Mouse (Mus musculus) cerebellum, adult 11-12 months (tissue): ENCODE measurements around the gene Gng12.

ENCODE experiments used
- DNase-seq: peaks from one replicate; pipeline ENCODE4 v3.0.0; 2022

Gng12 gene

DNA sequence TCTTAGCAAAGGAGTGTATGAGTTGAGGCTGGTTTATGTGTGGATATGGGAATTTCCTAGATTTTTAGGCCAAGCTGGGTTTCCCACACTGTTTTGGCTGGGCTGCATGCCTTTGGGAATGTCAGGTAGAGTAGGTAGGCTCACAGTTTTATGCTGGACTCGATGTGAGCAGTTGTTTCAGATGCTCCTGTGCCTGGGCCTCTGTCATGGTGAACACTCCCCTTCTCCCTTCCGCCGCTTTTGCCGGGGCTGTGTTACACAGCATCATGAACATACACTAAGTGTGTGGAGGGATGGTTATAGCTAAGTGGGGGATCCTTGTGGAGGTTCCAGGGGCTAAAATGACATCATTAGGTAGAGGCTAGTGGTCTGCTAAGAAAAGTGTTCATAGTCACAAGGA is 24.6 kb downstream of the Gng12 start:
- no peak for DNase-seq

- DNase-seq, result no peak
Measured at GRCm38 (mm10) chr6:66921755-66922154, 25.6 kb downstream of the Gng12 start.

DNA sequence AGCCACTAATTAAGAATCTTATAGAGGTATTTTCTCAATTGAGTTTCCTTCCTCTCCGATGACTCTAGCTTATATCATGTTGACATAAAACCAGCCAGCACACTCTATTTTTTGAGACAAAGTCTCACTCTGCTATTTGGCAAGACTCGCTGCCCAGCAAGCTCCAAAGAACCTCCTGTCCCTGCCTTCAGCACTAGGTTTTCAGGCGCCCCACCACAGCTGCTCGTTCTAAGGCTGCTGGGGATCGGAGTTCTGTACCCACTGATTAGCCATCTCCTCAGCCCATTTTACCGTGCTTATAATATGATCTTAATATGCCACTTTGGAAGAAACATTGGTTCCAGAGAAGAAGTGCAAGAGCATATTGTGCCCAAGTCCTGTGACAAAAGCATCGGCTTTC is 26.3 kb downstream of the Gng12 start:
- no peak for DNase-seq

DNA sequence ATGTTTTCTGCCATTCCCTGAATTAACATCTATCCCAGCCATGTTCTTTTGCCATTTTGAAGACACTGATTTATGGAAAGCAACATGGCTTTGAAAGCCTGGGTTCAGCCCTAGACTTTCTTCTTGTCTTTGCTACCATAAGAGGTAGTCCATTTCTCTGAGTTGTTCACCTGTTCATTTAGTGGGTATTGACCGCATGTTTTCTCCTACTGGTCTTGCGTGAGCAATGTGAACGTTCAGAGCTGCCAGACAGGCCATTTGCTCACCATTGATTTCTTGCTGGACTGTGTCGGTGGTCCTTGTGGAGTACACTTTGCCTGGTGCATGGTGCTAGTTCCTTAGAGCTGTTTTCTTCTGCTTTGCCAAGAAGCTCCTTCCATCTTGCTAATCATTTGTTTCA is 27.7 kb downstream of the Gng12 start:
- no peak for DNase-seq

DNA sequence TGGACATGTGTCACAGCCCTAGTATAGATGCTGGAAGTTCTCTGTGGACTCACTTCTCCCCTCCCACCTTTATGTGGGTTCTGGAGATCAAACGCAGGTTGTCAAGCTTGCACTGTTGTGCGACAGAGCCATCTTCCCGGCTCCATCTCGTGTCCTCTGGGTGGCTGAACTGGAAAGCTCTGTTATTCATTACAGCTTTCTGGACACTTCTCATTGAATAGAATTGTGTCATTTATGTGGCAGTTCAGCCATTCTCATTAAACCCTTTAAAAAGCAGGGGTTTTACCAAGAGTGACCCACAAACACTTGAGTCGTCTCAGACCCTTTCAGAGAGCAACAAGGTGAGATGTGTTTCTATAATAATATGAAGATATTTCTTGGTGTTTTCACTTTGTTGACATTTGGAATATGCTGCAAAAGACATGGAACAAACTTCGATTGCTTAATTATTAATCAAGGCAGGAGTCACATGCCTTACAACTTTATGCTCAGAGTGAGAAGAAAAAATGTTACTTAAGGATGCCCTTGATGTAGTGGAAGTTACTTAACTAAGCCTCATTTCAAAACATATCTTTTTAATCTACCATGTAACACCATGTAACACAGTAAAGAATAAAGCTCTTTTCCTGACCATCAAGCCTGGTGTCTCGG is 28.2 kb downstream of the Gng12 start:
- DNase-seq, result no peak

- no peak for DNase-seq
Measured at GRCm38 (mm10) chr6:66926269-66926668, 30.1 kb downstream of the Gng12 start.

DNA sequence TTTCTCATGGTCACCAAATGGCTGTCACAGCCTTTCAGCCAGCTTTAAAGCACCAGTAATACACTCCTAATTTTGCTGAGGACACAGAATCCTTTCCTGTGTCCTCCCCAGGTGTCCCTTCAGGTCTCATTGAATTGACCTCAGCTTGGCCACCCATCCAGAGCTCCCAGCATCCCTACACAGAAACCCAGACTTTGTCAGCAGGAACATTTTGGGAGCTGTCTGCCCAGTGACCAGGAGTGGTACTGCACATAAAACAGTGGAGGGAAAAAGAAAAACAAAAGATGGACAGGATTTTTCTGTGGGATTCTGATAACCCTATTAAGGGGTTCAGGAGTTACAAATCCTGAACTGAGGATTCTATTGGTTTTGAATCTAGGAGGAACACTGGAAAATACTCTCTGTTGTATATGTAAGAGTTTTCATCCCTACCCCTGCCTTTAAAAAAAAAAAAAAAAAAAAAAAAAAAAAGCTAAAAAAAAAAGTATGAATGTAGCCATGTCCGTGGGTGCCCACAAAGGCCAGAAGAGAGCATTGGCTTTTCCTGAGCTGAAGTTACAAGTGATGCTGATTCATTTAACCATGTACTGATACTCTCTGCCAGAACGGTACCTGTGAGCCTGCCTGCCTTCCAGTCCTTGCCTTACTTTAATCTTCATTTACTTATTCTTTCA is 32.9 kb downstream of the Gng12 start:
- no peak for DNase-seq

DNA sequence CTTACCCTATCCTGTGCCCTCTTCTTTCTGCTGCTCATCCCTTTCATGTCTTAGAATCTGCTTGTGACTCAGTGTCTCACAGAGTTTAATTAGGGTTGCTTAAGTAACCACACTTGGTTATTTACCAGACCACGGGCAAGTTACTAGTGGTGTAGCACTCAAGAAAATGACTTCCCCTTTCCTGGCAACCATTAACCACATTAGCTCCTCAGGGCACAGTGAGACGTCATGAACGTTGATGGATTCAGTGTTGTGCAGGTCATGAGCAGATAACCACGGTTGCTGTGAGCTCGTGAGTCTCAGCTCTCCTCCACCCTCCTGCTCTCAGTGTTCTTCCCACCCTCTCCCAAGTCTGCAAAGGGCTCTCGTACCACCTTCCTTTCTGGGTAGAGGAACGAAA is 33.5 kb downstream of the Gng12 start:
- no peak for DNase-seq

- DNase-seq, result no peak
Measured at GRCm38 (mm10) chr6:66932206-66932819, 36.1 kb downstream of the Gng12 start.

DNA sequence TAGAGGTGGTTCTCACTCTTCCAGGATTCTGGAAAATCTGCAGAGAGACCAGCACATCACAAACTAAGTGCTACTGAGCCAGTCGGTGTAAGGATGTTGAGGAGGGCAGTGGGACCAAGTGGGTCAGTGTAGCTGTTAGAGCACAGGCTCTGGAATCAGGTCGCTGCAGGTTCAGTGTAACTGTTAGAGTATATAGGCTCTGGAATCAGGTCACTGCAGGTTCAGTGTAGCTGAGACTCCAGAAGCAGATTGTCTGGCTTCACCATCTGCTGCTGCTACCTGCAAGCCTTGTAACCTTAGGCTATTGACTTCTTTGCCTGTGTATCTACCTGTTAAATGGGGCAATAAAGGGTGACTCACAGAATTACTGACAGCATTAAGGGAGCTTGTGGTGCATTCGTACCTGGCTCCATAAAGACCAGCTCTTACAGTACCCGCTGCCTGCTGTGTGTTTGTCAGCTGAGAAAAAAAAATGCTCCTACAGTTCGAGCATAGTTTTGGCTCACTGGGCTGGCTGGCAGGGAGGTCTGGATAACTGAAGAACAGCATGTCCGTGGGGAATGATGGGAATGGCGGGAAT is 44.5 kb downstream of the Gng12 start:
- peak; percentile 29 for DNase-seq

GRCm38 (mm10) chr6:66941792-66942191 is 45.6 kb downstream of the Gng12 start:
- no peak for DNase-seq

- no peak for DNase-seq
Measured at GRCm38 (mm10) chr6:66942826-66943225, 46.6 kb downstream of the Gng12 start.

- DNase-seq, result no peak
Measured at GRCm38 (mm10) chr6:66943367-66944189, 47.4 kb downstream of the Gng12 start.

DNA sequence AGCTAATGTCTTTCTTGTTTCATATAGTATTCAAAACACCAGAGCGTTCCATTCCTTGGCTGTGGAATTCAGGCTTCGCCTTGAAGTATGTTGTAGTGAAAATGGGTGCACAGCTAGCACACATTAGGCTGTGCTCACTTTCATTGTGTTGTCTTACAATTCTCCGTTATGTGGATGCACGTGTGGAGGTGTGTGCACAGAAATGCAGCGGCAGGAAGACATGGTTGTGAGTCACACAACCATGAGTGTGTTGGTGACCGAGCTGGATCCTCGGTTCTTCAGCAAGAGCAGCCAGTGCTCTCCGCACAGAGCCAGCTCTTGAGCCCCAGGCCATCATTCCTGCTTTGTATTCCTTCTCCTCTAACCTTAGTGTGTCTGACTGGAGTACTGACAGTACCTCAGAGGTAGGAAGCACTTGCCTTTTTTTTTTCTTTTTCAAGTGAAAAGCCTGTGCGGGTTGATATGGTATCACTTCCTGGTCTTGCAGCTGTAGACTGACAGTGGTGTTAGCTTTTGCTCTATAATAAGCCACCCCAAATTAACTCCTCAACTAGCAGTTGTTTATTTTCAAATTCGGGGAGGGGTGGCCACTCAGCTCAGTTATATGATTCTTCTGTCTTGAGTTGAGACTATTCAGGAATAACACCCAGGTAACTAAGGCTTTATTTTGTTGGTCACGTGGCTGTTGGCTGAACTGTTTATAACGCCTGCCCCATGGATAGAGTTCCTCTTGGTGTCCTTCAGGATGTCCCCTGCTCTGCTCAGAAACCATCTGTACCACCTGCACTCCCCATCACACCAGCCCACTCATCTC is 48.2 kb downstream of the Gng12 start:
- DNase-seq, result no peak

DNA sequence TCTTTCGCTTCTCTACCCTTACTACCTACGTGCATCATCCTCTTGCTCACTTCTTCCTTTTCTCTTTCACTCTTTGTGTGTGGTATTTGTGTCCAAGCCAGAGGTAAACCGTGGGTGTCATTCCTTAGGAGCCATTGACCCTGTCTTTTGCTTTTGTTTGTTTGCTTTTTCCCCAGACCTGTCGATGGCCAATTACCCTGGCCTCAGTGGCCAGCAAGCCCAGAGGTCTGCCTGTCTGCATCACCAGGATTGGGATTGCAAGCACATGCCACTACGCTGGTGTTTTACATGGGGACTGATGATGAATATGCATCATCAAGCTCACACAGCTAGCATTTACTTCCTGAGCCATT is 48.8 kb downstream of the Gng12 start:
- DNase-seq, result no peak

DNA sequence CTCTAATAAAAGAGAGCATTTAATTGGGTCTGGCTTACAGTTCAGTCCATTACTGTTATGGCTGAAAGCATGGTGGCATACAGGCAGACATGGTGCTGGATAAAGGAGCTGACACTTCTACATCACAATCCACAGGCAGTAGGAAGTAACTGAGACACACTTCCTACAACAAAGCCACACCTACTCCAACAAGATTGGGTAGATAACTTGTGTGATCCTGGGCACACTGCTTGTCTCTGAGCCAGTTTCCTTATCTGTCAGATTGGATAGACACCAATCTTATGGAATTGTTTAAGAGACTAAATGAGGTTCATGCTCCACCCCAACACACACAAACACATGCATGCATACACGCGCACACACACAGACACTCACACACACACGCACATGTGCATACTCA is 51.9 kb downstream of the Gng12 start:
- DNase-seq, result no peak

- no peak for DNase-seq
Measured at GRCm38 (mm10) chr6:66948848-66949247, 52.7 kb downstream of the Gng12 start.

- DNase-seq, result no peak
Measured at GRCm38 (mm10) chr6:66951726-66952418, 55.7 kb downstream of the Gng12 start.

DNA sequence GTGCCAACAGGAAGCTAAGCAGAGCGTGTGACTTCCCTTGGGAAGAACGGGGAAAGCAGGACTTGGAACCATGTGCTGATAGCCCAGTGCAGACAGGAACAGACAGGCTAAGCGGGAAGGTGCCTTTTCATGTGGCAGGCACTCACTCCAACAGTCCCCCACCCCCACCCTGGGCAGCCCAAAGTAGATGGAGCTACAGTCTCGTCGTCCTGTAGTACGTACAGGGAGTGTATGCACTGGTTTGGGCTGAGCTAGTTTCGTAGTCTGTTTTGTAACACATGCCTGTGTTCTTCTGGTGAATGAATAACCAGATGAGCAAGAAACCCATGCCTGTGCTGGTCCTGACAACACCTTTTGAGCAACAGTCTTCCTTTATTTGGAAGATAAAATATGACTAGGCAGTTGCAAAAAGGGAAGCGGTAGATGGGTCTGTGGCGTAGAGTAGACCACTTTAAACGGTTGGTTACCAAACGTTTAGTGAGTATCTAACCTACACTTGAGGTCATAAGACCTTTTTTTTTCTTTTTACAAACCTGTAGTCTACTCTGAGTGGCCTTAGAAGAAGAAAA is 57.8 kb downstream of the Gng12 start:
- no peak for DNase-seq

GRCm38 (mm10) chr6:66955089-66955657 is 59.0 kb downstream of the Gng12 start:
- DNase-seq, result no peak
